Mouse (Mus musculus): Measurements from ENCODE around the gene Hacd2. TPM values are rescaled to one million over a fixed set of nuclear protein-coding genes. Genes with fewer than 3 reads are reported as not detected.

Hacd2 gene
- polyA plus RNA-seq, 1 experiment from 2014 or later = 37.9 TPM

- Histone ChIP-seq H3K9ac (no peak overlapping the region), H3K4me1 (peaks cover 5% of the 10 kb centered on the region; the same call in 1 of the 2 replicates), H3K27ac (no peak overlapping the region), H3K27me3 (no peaks in the 10 kb centered on the region), H3K36me3 (peaks cover 3% of the 10 kb centered on the region; the same call in 1 of the 2 replicates), H3K9me3 (replicated peaks) (no peaks in the 10 kb centered on the region), H3K4me2 (replicated peaks) (no peak overlapping the region), H3K4me3 (no peak overlapping the region)
- ATAC-seq (ENCODE audit: low FRiP score) = no peak
- 55% methylated on average over 8 of the region's 8 CpGs for WGBS
These were observed 44.9 kb downstream of the Hacd2 start for GRCm38 (mm10) chr16:35067095-35067494.

DNA sequence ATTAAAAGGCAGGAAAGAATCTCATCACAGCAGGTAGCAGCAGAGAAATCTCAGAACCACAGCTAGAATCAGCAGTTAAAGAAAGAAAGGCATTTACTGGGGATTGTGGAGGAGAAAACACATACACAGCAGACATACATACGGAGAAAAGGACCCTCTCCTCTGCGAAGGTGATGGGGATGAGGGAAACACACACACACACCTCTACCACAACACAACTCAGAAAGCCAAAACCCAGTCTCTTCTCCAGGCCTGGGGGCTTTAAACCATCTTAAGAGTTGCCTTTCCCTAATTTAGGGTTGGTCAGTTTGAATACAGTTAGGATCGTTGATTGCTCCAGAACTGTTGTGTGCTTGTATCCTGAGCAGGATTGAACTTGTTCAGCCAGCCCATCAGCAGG is 45.4 kb downstream of the Hacd2 start:
- Histone ChIP-seq H3K9ac (no peak overlapping the region), H3K36me3 (no peaks in the 10 kb centered on the region), H3K4me3 (no peak overlapping the region), H3K27me3 (no peaks in the 10 kb centered on the region), H3K27ac (no peak overlapping the region), H3K4me1 (peaks cover 5% of the 10 kb centered on the region; the same call in 1 of the 2 replicates), H3K4me2 (replicated peaks) (no peak overlapping the region), H3K9me3 (replicated peaks) (no peaks in the 10 kb centered on the region)
- 87% methylated on average over 3 of the region's 3 CpGs for WGBS
- no peak for ATAC-seq (ENCODE audit: low FRiP score)

DNA sequence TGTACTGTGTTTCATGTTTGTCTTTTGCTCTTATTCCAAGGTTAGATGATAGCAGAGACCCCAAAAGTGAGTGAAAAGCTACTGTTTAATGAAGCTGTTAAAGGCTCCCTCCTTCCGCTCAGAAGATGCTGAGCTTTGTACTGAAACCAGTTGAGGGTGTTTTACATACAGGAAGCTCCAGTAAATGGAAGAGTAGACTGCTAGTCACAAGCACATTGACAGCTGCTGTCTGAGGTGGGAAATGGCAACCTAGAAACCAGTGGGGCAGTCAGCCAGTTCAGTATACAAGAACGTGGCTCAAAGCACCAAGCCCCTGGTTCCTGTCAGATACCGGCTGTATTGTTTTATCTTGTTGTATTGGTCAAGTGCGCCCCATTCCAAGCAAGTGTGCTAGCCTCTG is 46.7 kb downstream of the Hacd2 start:
- Histone ChIP-seq H3K4me1 (peaks cover 5% of the 10 kb centered on the region; the same call in 1 of the 2 replicates), H3K36me3 (no peaks in the 10 kb centered on the region), H3K4me2 (replicated peaks) (no peak overlapping the region), H3K27me3 (no peaks in the 10 kb centered on the region), H3K27ac (no peak overlapping the region), H3K9ac (no peak overlapping the region), H3K9me3 (replicated peaks) (no peaks in the 10 kb centered on the region), H3K4me3 (no peak overlapping the region)
- WGBS = 85% methylated on average over 4 of the region's 4 CpGs
- ATAC-seq (ENCODE audit: low FRiP score) = no peak

DNA sequence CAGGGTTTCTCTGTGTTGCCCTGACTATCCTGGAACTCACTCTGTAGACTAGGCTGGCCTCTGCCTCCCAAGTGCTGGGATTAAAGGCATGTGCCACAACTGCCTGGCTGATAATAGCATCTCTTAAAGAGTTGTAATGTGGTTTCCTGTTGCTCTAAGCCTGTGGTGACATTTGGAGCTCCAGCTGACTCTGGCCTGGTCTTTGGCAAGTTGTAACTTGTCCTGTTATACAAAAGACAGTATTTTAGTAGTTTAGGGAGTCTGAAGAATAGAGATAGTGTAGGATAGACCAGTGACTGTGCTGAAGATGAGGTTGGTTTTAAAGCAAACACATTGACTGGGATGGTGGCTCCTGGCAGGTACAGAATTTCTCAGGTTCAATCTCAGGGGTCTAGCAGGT is 52.2 kb downstream of the Hacd2 start:
- Histone ChIP-seq H3K4me1 (no peaks in the 10 kb centered on the region), H3K36me3 (no peaks in the 10 kb centered on the region)

GRCm38 (mm10) chr16:35075643-35076042 is 53.4 kb downstream of the Hacd2 start:
- H3K4me3 ChIP-seq = no peak overlapping the region
- no peak overlapping the region for H3K9ac ChIP-seq
- H3K27me3 ChIP-seq = no peaks in the 10 kb centered on the region
- H3K9me3 ChIP-seq (replicated peaks) = no peaks in the 10 kb centered on the region
- no peak overlapping the region for H3K4me2 ChIP-seq (replicated peaks)
- no peak for ATAC-seq (ENCODE audit: low FRiP score)
- no peaks in the 10 kb centered on the region for H3K36me3 ChIP-seq
- no peaks in the 10 kb centered on the region for H3K4me1 ChIP-seq
- no peak overlapping the region for H3K27ac ChIP-seq
- WGBS = 94% methylated on average over 3 of the region's 3 CpGs

More for the DNA sequence above, 52.2 kb downstream of the Hacd2 start:
- H3K4me2 ChIP-seq (replicated peaks) = no peak overlapping the region
- no peak overlapping the region for H3K4me3 ChIP-seq
- ATAC-seq (ENCODE audit: low FRiP score) = no peak
- H3K9me3 ChIP-seq (replicated peaks) = no peaks in the 10 kb centered on the region
- no peak overlapping the region for H3K27ac ChIP-seq
- no peaks in the 10 kb centered on the region for H3K27me3 ChIP-seq
- no peak overlapping the region for H3K9ac ChIP-seq

- no peak for ATAC-seq (ENCODE audit: low FRiP score)
- no peak overlapping the region for H3K9ac ChIP-seq
- H3K36me3 ChIP-seq = no peaks in the 10 kb centered on the region; the same call in 1 of the 2 replicates
- no peak overlapping the region for H3K4me2 ChIP-seq (replicated peaks)
- no peak overlapping the region for H3K27ac ChIP-seq
- no peaks in the 10 kb centered on the region for H3K27me3 ChIP-seq
- no peaks in the 10 kb centered on the region for H3K9me3 ChIP-seq (replicated peaks)
- no peaks in the 10 kb centered on the region for H3K4me1 ChIP-seq
- no peak overlapping the region for H3K4me3 ChIP-seq
These were observed 71.3 kb downstream of the Hacd2 start for GRCm38 (mm10) chr16:35093500-35093899.

- 91% methylated on average over 3 of the region's 3 CpGs for WGBS
- no peak overlapping the region for H3K9ac ChIP-seq
These were observed 75.8 kb downstream of the Hacd2 start for GRCm38 (mm10) chr16:35097870-35098530.

DNA sequence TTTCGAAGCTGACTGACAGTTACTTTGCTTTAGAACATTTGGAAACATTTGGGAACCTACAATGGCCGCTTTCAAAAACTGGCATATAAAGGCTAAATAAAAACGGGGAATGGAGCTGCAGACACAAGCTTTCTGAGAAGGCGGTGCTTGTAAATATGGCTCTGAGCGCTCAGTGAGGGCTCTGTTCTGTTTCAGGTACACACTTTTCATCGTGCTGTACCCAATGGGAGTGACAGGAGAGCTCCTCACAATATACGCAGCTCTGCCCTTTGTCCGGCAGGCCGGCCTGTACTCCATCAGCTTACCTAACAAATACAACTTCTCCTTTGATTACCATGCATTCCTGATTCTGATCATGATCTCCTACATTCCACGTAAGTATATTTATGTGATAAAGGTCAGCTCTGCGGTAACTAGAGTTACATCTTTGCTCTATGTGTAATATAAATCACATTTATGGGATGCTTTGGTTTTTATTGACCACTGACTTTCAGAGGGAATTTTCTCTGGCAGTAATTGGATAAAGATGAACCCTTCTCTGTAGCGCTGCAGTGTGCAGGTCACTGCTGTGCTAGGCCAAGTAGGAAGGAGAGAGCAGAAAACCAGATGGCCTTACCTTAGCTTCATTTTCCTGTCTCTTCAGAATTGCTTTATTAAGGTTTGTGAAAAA is 79.7 kb downstream of the Hacd2 start:
- peaks cover 10% of the 10 kb centered on the region; the same call in 1 of the 2 replicates for H3K36me3 ChIP-seq
- H3K4me2 ChIP-seq (replicated peaks) = no peak overlapping the region
- 83% methylated on average over 12 of the region's 12 CpGs for WGBS
- H3K4me1 ChIP-seq = no peaks in the 10 kb centered on the region
- no peak overlapping the region for H3K4me3 ChIP-seq
- H3K27ac ChIP-seq = no peak overlapping the region
- no peak for ATAC-seq (ENCODE audit: low FRiP score)
- H3K9me3 ChIP-seq (replicated peaks) = no peaks in the 10 kb centered on the region
- H3K27me3 ChIP-seq = no peaks in the 10 kb centered on the region
- H3K9ac ChIP-seq = no peak overlapping the region

More at GRCm38 (mm10) chr16:35097870-35098530, 75.8 kb downstream of the Hacd2 start:
- Histone ChIP-seq H3K27me3 (no peaks in the 10 kb centered on the region), H3K4me3 (no peak overlapping the region), H3K9me3 (replicated peaks) (no peaks in the 10 kb centered on the region), H3K36me3 (peaks cover 4% of the 10 kb centered on the region), H3K4me1 (no peaks in the 10 kb centered on the region), H3K27ac (no peak overlapping the region), H3K4me2 (replicated peaks) (no peak overlapping the region)
- no peak for ATAC-seq (ENCODE audit: low FRiP score)

DNA sequence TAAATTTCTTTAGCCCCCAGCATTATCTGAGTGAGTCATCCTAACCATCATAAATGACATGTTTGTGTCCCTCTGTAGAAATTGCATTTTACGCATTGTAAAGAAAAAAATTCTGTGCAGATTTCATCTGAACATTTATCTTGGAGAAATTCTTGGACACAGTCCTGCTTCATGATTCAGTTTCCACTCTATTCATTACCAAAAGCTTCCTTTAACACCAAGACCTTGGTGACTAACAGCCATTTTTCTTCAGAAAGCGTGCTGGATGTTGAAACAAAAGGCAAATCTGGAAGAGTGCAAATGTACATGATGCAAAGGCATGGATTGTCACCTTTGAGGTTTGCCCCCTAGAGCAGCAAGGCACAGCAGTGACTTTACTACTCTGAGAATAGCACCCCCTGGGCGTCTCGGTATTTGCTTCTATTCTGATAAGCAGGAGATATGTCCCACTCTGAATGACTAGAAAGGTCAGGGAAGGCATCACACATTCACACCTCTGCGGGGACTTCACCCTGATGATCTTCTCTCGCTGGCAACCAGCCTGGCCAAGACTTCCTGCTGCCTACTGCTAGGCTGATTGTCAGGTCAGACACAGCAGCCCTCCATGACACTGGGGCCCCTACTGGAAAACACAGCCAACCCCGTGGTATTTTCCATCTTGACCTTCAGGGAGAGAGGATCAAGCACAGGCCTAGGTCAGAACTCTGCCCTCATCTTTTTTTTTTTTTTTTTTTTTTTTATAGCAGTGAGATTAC is 80.8 kb downstream of the Hacd2 start:
- H3K36me3 ChIP-seq = peaks cover 10% of the 10 kb centered on the region; the same call in 1 of the 2 replicates
- WGBS = 76% methylated on average over 7 of the region's 7 CpGs
- no peak overlapping the region for H3K4me3 ChIP-seq
- H3K27me3 ChIP-seq = no peaks in the 10 kb centered on the region
- H3K9me3 ChIP-seq (replicated peaks) = no peaks in the 10 kb centered on the region
- no peak for ATAC-seq (ENCODE audit: low FRiP score)
- no peak overlapping the region for H3K27ac ChIP-seq
- no peak overlapping the region for H3K9ac ChIP-seq
- H3K4me1 ChIP-seq = no peaks in the 10 kb centered on the region
- H3K4me2 ChIP-seq (replicated peaks) = no peak overlapping the region

- Histone ChIP-seq H3K27me3 (no peaks in the 10 kb centered on the region), H3K36me3 (peaks cover 6% of the 10 kb centered on the region; the same call in 1 of the 2 replicates), H3K4me2 (replicated peaks) (no peak overlapping the region), H3K9ac (no peak overlapping the region), H3K9me3 (replicated peaks) (no peaks in the 10 kb centered on the region), H3K4me3 (no peak overlapping the region), H3K4me1 (peaks cover 14% of the 10 kb centered on the region), H3K27ac (0 out of 2 replicates have a peak overlapping the region, but pooled peaks have one; percentile 4)
- no peak for ATAC-seq (ENCODE audit: low FRiP score)
- 61% methylated on average over 6 of the region's 6 CpGs for WGBS
These were observed 85.8 kb downstream of the Hacd2 start for GRCm38 (mm10) chr16:35107985-35108384.

DNA sequence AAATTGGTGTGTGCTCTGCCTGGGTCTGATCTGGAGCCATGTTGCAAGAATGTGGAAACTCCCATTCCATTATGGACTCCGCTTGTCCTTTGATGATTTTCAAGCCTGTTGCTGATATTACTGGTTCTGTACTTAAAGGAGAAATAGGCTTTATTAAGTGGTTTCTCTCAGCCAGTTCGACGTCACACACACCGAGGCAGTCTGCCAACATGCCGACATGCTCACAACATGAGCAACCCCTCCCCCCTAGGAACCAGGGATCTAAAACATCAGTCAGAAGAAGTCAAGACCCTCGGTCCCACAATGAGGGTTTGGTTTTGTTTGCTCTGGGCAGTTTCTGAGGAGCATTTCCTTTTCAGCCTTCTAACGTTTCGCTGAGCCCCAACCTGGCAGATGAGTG is 86.9 kb downstream of the Hacd2 start:
- WGBS = 55% methylated on average over 8 of the region's 8 CpGs
- H3K9ac ChIP-seq = no peak overlapping the region

DNA sequence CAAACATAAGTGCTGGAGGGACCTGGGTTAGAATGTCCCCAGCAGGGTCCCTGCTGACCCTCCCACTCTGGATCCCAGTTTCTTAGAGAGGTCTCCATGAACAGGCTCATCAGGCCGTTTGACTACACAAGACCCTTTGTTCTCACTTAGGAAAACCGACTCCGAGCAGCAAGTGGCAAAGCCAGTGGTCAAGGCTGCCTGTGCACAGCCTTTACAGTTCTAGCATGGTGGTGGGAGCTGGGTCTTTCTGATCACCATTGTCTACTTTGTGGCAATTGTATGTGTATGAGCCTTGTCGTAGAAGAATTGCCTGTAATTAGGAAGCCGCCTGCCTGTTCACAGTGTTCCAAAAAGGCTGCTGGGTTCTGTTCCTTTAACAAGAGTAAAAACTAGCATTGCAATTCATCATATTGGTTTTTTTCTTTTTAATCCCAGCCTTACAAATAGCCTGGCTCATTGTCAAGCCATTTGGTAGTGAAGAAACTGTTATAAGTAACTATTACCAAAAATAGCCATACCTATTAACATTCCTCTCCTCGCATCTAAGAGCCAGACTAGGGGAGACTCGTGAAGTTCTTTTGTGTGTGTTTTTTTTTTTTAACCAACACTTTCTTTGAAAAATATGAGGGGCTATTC is 87.5 kb downstream of the Hacd2 start:
- Histone ChIP-seq H3K27me3 (no peaks in the 10 kb centered on the region), H3K36me3 (no peaks in the 10 kb centered on the region; the same call in 1 of the 2 replicates), H3K9ac (no peak overlapping the region), H3K27ac (no peak overlapping the region), H3K4me2 (replicated peaks) (no peak overlapping the region), H3K4me1 (peaks cover 14% of the 10 kb centered on the region), H3K9me3 (replicated peaks) (no peaks in the 10 kb centered on the region), H3K4me3 (no peak overlapping the region)
- no peak for ATAC-seq (ENCODE audit: low FRiP score)
- WGBS = 36% methylated on average over 7 of the region's 7 CpGs

More for the DNA sequence above, 86.9 kb downstream of the Hacd2 start:
- Histone ChIP-seq H3K4me1 (peaks cover 14% of the 10 kb centered on the region), H3K4me3 (no peak overlapping the region), H3K4me2 (replicated peaks) (no peak overlapping the region), H3K27ac (no peak overlapping the region), H3K27me3 (no peaks in the 10 kb centered on the region), H3K36me3 (no peaks in the 10 kb centered on the region; the same call in 1 of the 2 replicates), H3K9me3 (replicated peaks) (no peaks in the 10 kb centered on the region)
- no peak for ATAC-seq (ENCODE audit: low FRiP score)
